Mouse (Mus musculus) lung, postnatal 0 days (tissue): ENCODE measurements at regions not wholly inside any gene's neighbourhood (a gene's known extent, or its start where the extent isn't known, plus 50 kb on each side); places are given as distances from the start of the nearest gene placed in this dataset.

Experiments
- CTCF ChIP-seq: IDR thresholded peaks from 2 replicates; pipeline ENCODE4 v1.5.1; 2016; ENCODE audit warnings: antibody characterized with exemption, mild to moderate bottlenecking
- EP300 ChIP-seq: IDR thresholded peaks from 2 replicates; pipeline ENCODE4 v1.6.1; 2016; ENCODE audit warnings: antibody characterized with exemption, mild to moderate bottlenecking, control low read depth

GRCm38 (mm10) chr11:52594092-52594491 is 170.3 kb upstream of the Fstl4 start:
- TF ChIP-seq CTCF (no peak), EP300 (no peak)
